Mouse (Mus musculus): ENCODE results near the gene Zfp536. TPM values are rescaled to one million over a fixed set of nuclear protein-coding genes. Genes with fewer than 3 reads are reported as not detected.

Zfp536 gene
- total RNA-seq, 2 experiments from 2014 or later = 35.1 to 43.5 TPM

DNA sequence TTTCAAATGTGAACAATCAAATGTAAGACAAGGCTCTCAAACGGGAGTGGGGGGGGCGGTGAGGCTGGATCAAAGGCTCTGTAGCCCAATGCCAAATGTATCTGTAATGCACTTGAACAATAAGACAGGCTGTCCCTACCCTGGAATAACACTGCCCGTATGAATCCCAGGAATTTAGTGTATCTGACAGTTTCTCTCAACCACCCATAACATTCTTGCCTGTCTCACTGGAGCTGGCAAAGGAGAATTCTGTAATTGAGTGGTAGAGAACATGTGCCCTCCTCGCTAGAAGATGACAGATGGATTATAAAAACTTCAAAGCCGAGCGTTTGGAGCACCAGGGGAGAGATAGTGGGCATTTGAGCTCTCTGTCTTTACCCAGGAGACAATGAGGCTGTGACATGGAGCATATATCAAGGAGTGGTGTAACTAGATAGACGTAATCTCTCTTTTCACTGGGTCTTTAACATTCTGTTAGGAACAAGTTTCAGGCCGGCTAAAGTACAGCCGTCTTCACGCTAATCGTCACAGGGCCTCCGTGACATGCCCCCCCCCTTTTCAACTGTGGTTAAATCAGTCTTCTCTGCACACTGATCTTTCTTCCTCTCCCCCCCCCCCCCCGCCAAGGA lies 27.2 kb downstream of the Zfp536 start:
- H3K27ac ChIP-seq = peak overlapping the region; percentile 32; the same call in 1 of the 2 replicates
- DNase-seq (ENCODE audit: extremely low spot score in 1 of 2, low spot score in 2 of 2) = no peak
- no peak for TF ChIP-seq CTCF (IDR thresholded peaks at IDR 0.05)
- intact Hi-C loops (cut with DNase I) = no loop called here
- no peak overlapping the region for H3K4me3 ChIP-seq

DNA sequence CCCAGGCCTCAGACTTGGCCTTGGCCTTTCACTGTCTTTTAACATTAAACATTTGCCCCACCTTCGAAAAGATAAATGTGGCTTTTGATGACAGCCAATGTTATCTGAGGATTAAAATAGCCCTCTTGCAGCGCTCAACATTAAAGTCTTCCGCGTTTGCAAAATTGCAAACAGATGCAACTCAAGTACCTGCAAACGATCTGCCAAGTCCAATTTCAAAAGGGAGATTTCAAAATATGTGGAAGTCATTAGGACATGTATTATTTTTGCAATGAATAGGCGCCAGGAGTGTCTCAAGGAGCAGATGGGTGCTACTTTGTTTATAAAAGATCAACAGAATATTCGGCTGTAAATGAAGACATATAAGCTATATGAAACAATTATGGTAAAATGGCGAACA lies 30.1 kb downstream of the Zfp536 start:
- no peak overlapping the region for H3K27ac ChIP-seq
- TF ChIP-seq CTCF (IDR thresholded peaks at IDR 0.05) = no peak
- no peak for DNase-seq (ENCODE audit: extremely low spot score in 1 of 2, low spot score in 2 of 2)
- intact Hi-C loops (cut with DNase I) = no loop called here
- no peak overlapping the region for H3K4me3 ChIP-seq

DNA sequence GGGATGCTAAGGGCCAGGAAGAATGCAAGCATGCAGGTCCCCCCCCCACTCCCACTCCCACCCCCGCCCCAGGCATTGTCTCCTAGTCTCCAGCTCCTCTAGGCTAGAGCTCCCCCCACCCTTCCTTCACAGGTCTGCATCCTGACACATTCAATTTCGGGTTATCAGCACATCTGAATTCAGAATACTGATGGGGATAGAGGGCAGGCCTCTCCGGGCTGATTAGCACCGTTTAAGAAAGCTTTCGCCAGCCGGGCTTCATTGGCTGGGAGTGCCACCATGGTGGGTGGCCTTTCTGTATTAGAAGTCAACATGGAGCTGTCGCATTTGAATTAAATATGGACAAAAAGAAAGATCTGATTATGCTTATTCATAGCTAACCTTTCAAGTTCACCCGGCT lies 36.2 kb downstream of the Zfp536 start:
- intact Hi-C loops (cut with DNase I) = no loop called here
- no peak for DNase-seq (ENCODE audit: extremely low spot score in 1 of 2, low spot score in 2 of 2)
- Histone ChIP-seq H3K4me3 (no peak overlapping the region), H3K27ac (no peak overlapping the region)
- no peak for TF ChIP-seq CTCF (IDR thresholded peaks at IDR 0.05)

DNA sequence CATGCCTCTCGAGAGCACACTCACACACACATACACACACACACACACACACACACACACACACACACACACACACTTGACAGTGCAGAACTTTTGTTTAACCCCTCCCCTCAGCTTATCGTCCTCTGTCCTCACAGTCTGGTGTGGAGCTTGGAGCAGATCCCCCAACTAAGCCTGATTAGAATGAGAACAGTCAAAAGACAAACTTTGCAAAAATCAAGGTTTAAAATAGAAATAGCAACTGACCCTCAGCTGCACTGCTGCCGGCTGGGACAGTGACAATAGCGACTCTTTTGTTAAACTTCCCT lies 37.1 kb downstream of the Zfp536 start:
- H3K27ac ChIP-seq = no peak overlapping the region
- DNase-seq (ENCODE audit: extremely low spot score in 1 of 2, low spot score in 2 of 2) = no peak
- no peak overlapping the region for H3K4me3 ChIP-seq
- no peak for TF ChIP-seq CTCF (IDR thresholded peaks at IDR 0.05)
- intact Hi-C loops (cut with DNase I) = no loop called here

DNA sequence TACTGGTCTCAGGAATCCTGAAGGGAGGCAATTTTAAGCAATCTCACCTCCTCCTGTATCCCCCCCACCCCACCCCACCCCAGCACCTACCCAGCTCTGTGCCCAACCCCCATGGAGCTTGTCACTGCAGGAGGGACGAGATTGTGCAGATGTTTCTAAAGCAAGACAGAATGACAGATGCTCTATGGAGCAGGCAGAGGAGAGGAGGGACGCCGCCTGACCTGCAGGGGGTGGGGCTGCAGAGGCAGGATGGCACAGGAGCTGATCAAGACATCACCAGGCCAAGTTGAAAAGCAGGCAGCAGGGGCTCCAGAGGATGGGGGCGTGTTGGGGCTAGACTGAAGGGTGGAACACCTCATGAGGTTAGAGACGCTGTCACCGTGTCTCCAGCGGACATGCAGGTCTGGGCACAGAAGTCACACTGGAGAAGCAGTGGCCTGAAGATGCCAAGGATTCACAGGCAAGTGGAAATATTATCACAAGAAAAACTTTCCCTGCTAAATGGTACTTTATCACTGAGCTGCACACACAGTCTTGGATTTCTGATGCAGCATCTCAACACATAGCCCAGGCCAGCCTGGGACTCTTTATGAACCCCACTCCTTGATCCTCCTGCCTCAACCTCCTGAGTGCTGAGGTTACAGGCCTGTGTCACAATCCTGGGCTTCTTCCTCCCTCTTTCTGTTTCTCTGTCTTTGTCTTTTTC lies 37.6 kb downstream of the Zfp536 start:
- no peak for TF ChIP-seq CTCF (IDR thresholded peaks at IDR 0.05)
- DNase-seq (ENCODE audit: extremely low spot score in 1 of 2, low spot score in 2 of 2) = no peak
- intact Hi-C loops (cut with DNase I) = no loop called here
- H3K27ac ChIP-seq = no peak overlapping the region
- H3K4me3 ChIP-seq = no peak overlapping the region

DNA sequence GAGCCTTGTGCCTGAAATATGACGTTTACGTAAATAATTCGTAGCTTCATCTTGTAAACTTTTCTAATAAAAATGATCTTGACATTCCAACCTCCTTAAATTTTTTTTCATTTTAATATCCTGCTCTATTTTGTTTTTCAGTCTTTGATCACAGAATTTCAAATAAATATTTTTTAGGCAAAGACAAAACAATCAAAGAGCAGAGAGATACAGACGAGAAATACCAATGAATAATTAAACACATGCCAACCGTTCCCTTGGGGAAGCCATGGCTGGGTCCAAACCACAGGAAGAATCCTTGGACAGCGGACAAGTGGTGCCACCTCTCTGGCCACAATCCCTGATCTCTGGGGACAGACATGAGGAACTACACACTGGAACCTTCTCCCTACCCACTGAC lies 38.3 kb downstream of the Zfp536 start:
- no peak for DNase-seq (ENCODE audit: extremely low spot score in 1 of 2, low spot score in 2 of 2)
- H3K27ac ChIP-seq = no peak overlapping the region
- intact Hi-C loops (cut with DNase I) = no loop called here
- no peak overlapping the region for H3K4me3 ChIP-seq
- TF ChIP-seq CTCF (IDR thresholded peaks at IDR 0.05) = no peak

DNA sequence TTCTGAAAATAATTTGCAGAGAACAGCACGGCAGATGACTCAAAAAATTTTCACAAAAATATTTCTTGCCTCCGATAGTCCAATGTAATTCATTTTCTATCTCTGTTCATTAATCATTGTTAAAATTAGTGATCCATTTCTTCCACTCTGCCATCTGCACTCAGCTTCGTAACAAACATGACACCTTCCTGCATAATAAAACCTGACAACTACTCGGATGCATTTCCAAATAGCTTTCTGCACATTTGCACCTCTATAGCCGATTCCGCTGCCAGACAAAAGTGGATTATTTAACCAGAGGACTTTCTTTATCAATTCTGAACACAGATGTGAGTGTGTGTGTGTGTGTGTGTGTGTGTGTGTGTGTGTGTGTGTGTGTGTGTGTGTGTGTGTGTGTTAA lies 38.9 kb downstream of the Zfp536 start:
- no peak for DNase-seq (ENCODE audit: extremely low spot score in 1 of 2, low spot score in 2 of 2)
- H3K4me3 ChIP-seq = no peak overlapping the region
- no peak for TF ChIP-seq CTCF (IDR thresholded peaks at IDR 0.05)
- no peak overlapping the region for H3K27ac ChIP-seq
- intact Hi-C loops (cut with DNase I) = no loop called here

DNA sequence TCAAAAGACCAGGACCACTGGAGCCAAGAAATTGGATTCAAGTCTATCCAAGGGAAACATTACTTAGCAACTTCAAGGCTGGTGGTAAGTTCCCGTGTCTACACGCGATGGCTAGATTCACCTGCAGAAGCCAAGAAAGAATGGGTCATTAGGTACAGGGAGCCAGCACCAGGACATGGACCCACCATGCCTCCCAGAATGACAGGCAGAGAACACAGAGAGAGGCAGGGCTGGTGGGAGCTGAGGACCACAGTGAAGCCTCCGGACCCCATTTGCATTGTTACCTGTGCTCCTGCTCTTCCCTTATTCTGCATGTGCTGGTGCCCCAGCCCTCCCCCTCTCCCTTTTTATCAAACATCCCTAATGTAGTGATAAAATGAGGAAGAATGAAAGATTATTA lies 39.4 kb downstream of the Zfp536 start:
- no peak for DNase-seq (ENCODE audit: extremely low spot score in 1 of 2, low spot score in 2 of 2)
- Histone ChIP-seq H3K27ac (no peak overlapping the region), H3K4me3 (no peak overlapping the region)
- no peak for TF ChIP-seq CTCF (IDR thresholded peaks at IDR 0.05)
- intact Hi-C loops (cut with DNase I) = no loop called here

DNA sequence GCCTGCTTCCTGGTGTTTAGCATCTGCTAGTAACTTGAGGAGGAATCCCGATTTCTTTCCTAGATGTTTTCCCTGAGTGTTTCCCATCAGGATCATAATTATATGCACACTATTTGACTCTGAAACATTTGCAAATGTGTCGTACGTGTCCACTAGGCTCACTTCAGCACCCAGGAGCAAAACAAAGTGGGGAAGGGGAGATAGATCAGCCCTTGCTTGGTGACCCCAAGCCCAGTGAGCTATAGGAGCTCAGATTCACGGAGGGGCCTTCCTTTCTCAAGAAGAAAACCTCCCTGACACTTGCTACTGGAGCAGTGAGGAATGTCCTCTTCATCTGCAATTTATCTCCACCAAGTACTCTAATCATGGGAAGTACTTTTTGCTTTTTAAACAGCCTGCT lies 40.7 kb downstream of the Zfp536 start:
- TF ChIP-seq CTCF (IDR thresholded peaks at IDR 0.05) = no peak
- no peak for DNase-seq (ENCODE audit: extremely low spot score in 1 of 2, low spot score in 2 of 2)
- intact Hi-C loops (cut with DNase I) = no loop called here
- H3K4me3 ChIP-seq = no peak overlapping the region
- no peak overlapping the region for H3K27ac ChIP-seq

DNA sequence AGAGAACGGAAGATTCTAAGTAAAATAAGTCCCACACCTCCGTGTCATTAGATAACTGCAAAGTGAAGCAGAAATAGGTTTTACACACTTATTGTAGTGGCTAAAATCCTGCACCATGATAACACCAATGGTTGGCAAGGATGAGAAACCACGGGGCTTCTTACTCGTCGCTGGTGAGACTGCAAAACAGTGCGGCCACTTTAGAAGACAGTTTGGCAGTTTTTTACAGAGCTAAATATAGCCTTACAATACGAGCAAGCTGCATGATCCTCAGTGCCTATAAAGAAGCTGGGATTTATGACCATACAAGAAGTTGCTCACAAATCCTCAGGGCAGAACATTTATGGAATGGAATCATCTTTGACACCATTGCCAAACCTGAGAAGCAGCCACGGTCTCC lies 45.7 kb downstream of the Zfp536 start:
- intact Hi-C loops (cut with DNase I) = no loop called here
- TF ChIP-seq CTCF (IDR thresholded peaks at IDR 0.05) = no peak
- no peak overlapping the region for H3K27ac ChIP-seq
- no peak overlapping the region for H3K4me3 ChIP-seq
- no peak for DNase-seq (ENCODE audit: extremely low spot score in 1 of 2, low spot score in 2 of 2)

DNA sequence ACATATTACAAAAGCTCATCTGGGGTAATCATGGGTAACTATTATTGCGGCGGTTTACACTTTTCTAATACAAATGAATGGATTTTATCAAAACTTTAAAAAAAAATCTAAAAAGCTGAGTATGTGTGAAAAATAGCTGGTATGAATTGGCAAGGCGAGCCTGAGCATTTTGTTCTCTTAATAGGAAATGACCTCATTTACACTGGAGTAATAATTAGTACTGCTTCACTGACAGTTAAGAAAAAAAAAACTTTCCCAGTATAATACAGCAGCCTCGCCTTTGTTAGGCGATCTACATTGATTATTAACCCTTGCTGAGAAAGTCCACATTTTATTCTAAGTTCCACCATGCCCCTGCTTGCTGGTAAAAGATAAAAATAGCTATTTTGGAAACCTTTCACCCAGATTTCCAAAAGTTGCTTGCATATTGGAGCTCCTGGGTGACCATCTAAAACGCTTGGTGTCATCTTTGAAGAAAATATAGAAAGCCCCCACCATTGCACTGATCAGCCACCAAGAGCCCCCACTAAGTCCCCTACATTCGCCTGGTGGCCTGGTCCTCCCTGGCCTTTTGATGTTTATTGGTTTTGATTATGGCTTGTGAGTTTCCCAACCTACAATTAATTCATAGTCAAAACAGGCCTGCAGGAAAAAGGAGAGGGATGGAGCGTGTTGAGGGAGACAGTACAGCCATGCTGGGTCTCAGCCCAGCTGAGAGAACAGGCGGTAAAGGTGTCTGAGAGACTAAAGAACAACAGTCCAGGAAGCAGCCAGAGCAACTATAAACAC lies 49.2 kb downstream of the Zfp536 start:
- Histone ChIP-seq H3K4me3 (no peak overlapping the region), H3K27ac (no peak overlapping the region)
- intact Hi-C loops (cut with DNase I) = no loop called here
- TF ChIP-seq CTCF (IDR thresholded peaks at IDR 0.05) = no peak
- DNase-seq (ENCODE audit: extremely low spot score in 1 of 2, low spot score in 2 of 2) = no peak

DNA sequence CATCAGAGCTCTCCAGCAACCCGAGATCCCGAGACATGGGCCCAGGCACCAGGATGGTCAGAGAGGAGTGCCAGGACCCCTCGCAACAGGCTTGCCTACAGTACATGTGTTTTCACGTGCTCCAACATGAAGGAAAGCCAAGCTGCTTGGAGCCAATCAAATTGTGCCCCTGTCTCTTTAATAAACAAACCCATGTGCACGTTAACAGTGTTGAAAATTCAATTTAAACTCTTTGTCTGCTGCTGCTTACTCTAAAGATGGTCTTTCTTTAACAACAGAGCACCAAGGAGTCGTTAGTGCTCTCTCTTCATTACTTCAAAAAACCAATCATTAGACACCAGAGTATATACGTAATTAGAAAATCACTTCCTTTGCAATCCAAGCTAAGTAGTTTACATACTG lies 50.2 kb downstream of the Zfp536 start:
- intact Hi-C loops (cut with DNase I) = no loop called here
- TF ChIP-seq CTCF (IDR thresholded peaks at IDR 0.05) = no peak
- no peak for DNase-seq (ENCODE audit: extremely low spot score in 1 of 2, low spot score in 2 of 2)
- Histone ChIP-seq H3K27ac (no peak overlapping the region), H3K4me3 (no peak overlapping the region)

Measured in left cerebral cortex, adult 2 months (tissue).